Mouse (Mus musculus) G1E (cell line): Measurements from ENCODE around the gene Ccdc186. TPM values are rescaled to one million over a fixed set of nuclear protein-coding genes. Genes with fewer than 3 reads are reported as not detected.
A peak's percentile ranks its signal among the peaks of the same experiment; 100 is the strongest.
"Not testable (repeated sequence)": the region's sequence is repeated elsewhere in the genome, so short reads cannot be mapped to it uniquely, and the experiment has no call there.

ENCODE experiments used
- ATAC-seq: 2 replicates; pipeline ENCODE4 v1.8.0; 2016; ENCODE audit warnings: mild to moderate bottlenecking; ENCODE audit not compliant: insufficient number of reproducible peaks, poor library complexity, low FRiP score, severe bottlenecking; ENCODE audit errors: extremely low read depth
- DNase-seq: peaks from one replicate; pipeline ENCODE4 v3.0.0; 2012; ENCODE audit warnings: low spot score
- H3K27me3 ChIP-seq: 2 replicates; pipeline ENCODE4 v1.6.1; 2012; ENCODE audit warnings: mild to moderate bottlenecking, low read length, inconsistent platforms; ENCODE audit not compliant: insufficient read depth
- H3K36me3 ChIP-seq: replicated peaks from 2 replicates; pipeline ENCODE3; 2012; ENCODE audit warnings: mild to moderate bottlenecking, inconsistent platforms
- H3K4me1 ChIP-seq: 2 replicates; pipeline ENCODE4 v1.6.1; 2012; ENCODE audit warnings: low read depth, low read length, inconsistent platforms, mixed read lengths; ENCODE audit not compliant: insufficient read depth
- H3K4me3 ChIP-seq: 2 replicates; pipeline ENCODE4 v1.5.1; 2012; ENCODE audit warnings: low read depth, mild to moderate bottlenecking, inconsistent platforms, low read length, moderate library complexity, mixed read lengths
- H3K9me3 ChIP-seq: replicated peaks from 2 replicates; pipeline ENCODE4 v1.6.1; 2012; ENCODE audit warnings: inconsistent platforms
- CTCF ChIP-seq: IDR thresholded peaks from 2 replicates; pipeline ENCODE4 v1.5.1; 2012; ENCODE audit warnings: low read depth, low read length, inconsistent platforms, mixed read lengths
- GATA1 ChIP-seq: IDR thresholded peaks from 2 replicates; pipeline ENCODE4 v1.6.1; 2012; ENCODE audit warnings: borderline replicate concordance, low read length, inconsistent platforms, mixed read lengths
- GATA2 ChIP-seq: IDR thresholded peaks from 2 replicates; pipeline ENCODE4 v1.6.1; 2012; ENCODE audit warnings: low read depth, low read length, inconsistent platforms, borderline replicate concordance
- POLR2AphosphoS5 ChIP-seq: IDR thresholded peaks from 2 replicates; pipeline ENCODE4 v1.6.1; 2012; ENCODE audit warnings: low read depth, low read length, inconsistent platforms; ENCODE audit not compliant: insufficient replicate concordance
- TAL1 ChIP-seq: conservative IDR thresholded peaks from 2 replicates; pipeline ENCODE4 v1.6.1; 2012; ENCODE audit warnings: low read depth, low read length, inconsistent platforms, mixed read lengths
- polyA plus RNA-seq: library from polyadenylated mRNA; stranded (reverse); fragments of >175 nt; gene quantifications from 2 replicates; pipeline ENCODE4 v1.2.3, GENCODE M21; 2012
- total RNA-seq, 2 experiments: library from RNA; stranded (forward) in 1 of 2; stranded (reverse) in 1 of 2; fragments of 200-1000 nt in 1 of 2; fragments of >200 nt in 1 of 2; fragmentation: Nextera tagmentation in 1 of 2; gene quantifications; 2 replicates each; pipeline ENCODE4 v1.2.3; 2014 to 2017

The Ccdc186 gene
- total and polyA plus RNA-seq, 3 experiments = 3.0 to 319 (median 118) TPM

DNA sequence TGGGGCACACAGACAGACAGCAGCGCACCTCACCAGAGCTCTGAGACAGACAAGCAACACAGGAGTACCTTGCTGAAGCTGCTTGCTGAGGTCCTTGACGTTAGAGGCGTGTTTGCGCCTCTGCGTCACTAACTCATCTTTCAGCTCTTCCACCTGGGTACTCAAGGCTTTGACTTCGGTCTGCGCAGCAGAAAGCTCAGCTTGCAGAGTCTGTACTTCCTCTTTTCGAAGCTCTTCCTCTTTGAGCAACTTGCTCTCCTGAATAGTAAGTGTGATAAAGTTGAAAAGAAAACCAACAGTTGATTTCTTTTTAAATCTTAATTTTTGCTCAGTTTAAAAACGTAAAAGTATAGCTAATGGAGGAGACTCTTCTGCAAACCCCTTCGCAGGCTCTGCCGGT lies 24.6 kb downstream of the Ccdc186 start:
- H3K4me3 ChIP-seq = peak overlapping the region; percentile 59; the same call in 1 of the 2 replicates
- peaks cover 78% of the 10 kb centered on the region for H3K36me3 ChIP-seq
- no peak for TF ChIP-seq POLR2AphosphoS5
- no peak for TF ChIP-seq GATA1
- TF ChIP-seq CTCF = no peak
- no peak for TF ChIP-seq TAL1
- TF ChIP-seq GATA2 = no peak
- no peaks in the 10 kb centered on the region for H3K9me3 ChIP-seq
- H3K4me1 ChIP-seq = peaks cover 78% of the 10 kb centered on the region
- no peaks in the 10 kb centered on the region for H3K27me3 ChIP-seq
- DNase-seq (peak; percentile 51), ATAC-seq (no peak)

DNA sequence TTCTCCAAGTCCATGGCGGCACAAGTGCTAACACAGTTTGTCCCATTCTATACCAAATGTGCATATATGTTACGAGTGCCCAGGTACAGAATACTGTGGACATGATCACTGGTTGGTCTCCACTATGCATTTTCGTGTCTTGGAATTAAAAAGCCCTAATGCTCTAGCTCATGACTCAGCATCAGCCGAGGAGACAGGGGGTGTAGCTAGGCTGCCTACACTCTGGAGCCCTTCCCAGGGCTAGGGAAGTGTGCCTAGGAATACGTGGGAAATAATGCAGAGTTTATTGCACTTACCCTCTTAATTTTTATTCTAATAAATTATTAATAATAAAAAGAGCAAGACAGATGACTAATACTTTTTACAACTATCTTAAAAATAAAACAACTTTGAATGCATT lies 33.0 kb downstream of the Ccdc186 start:
- TF ChIP-seq GATA1 = no peak
- TF ChIP-seq CTCF = no peak
- no peak for TF ChIP-seq GATA2
- DNase-seq = no peak
- Histone ChIP-seq H3K4me1 (peaks cover 16% of the 10 kb centered on the region), H3K9me3 (no peaks in the 10 kb centered on the region), H3K4me3 (no peak overlapping the region), H3K27me3 (no peaks in the 10 kb centered on the region), H3K36me3 (peaks cover 92% of the 10 kb centered on the region)
- no peak for ATAC-seq

DNA sequence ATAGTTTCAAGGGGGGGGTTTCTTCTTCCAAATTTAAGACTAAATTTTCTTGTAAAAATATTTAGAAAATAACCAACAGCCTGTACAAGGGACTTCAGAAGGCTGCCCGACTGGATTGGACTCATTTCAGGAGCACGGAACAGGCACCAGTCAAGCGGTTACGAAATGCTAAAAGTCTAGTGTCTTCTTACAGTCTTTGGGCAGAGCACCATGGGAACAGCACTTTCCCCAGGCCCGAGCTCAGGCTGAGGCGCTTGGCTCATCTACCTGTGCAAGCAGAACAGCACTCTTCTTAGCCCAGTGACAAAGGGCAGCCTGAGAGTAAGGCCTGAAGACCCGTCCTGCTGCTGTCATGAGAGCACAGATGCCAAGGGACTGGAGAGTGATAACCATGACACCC lies 34.1 kb downstream of the Ccdc186 start:
- no peaks in the 10 kb centered on the region for H3K27me3 ChIP-seq
- peaks cover 93% of the 10 kb centered on the region for H3K36me3 ChIP-seq
- H3K9me3 ChIP-seq = no peaks in the 10 kb centered on the region
- TF ChIP-seq CTCF = no peak
- TF ChIP-seq GATA1 = no peak
- no peak for TF ChIP-seq POLR2AphosphoS5
- no peak for TF ChIP-seq TAL1
- TF ChIP-seq GATA2 = no peak
- peaks cover 13% of the 10 kb centered on the region for H3K4me1 ChIP-seq
- ATAC-seq (no peak), DNase-seq (no peak)
- no peak overlapping the region for H3K4me3 ChIP-seq

DNA sequence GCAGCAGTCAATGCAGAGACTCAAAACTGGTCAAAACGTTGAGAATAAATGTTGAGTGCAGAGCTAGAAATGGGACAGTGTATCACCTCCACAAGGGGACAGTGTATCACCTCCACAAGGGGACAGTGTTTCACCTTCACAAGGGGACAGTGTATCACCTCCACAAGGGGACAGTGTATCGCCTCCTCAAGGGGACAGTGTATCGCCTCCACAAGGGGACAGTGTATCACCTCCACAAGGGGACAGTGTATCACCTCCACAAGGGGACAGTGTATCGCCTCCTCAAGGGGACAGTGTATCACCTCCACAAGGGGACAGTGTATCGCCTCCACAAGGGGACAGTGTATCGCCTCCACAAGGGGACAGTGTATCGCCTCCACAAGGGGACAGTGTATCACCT lies 43.5 kb downstream of the Ccdc186 start:
- peaks cover 17% of the 10 kb centered on the region for H3K4me1 ChIP-seq
- not testable (repeated sequence) for ATAC-seq

DNA sequence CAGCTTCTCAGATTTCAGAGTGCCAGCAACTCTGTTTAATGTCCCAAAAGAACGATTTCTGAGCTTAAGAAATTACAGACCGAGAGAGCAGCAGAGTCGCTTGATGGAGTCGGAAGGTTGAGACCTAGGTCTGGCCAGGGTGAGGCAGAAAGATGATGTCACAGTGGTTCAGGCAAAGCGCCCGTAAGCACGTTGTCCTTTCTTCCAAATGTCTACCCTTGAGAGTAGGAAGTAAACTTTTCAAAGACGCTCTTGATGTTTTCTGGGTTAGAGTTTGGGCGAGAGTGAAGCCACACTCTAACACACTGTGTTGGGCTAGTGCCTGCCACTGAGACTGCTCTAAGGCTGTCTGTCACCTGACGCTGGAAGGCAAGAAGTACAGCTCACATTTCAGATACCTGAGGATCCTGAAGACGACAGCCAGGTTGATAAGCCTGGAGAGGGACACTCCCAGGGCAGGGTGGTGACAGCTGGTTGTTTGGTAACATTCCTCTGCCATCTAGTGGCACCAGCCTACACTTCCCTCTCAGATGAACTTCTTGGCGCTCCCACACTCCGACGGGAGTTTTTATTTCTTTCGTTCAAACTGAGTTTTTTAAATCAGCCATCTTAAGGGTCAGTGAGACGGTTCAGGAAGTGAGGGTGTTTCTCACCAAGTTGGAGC lies 45.1 kb downstream of the Ccdc186 start:
- no peak for TF ChIP-seq GATA2
- no peak for TF ChIP-seq POLR2AphosphoS5
- TF ChIP-seq TAL1 = no peak
- no peak for TF ChIP-seq GATA1
- H3K27me3 ChIP-seq = peaks cover 22% of the 10 kb centered on the region
- ATAC-seq (no peak), DNase-seq (peak; percentile 20)
- H3K36me3 ChIP-seq = peaks cover 4% of the 10 kb centered on the region
- peaks cover 13% of the 10 kb centered on the region for H3K4me1 ChIP-seq
- H3K4me3 ChIP-seq = no peak overlapping the region
- H3K9me3 ChIP-seq = no peaks in the 10 kb centered on the region

More for the DNA sequence above, 43.5 kb downstream of the Ccdc186 start:
- not testable (repeated sequence) for H3K9me3 ChIP-seq, DNase-seq, H3K4me3 ChIP-seq
- H3K36me3 ChIP-seq = peaks cover 16% of the 10 kb centered on the region
- peaks cover 16% of the 10 kb centered on the region for H3K27me3 ChIP-seq

DNA sequence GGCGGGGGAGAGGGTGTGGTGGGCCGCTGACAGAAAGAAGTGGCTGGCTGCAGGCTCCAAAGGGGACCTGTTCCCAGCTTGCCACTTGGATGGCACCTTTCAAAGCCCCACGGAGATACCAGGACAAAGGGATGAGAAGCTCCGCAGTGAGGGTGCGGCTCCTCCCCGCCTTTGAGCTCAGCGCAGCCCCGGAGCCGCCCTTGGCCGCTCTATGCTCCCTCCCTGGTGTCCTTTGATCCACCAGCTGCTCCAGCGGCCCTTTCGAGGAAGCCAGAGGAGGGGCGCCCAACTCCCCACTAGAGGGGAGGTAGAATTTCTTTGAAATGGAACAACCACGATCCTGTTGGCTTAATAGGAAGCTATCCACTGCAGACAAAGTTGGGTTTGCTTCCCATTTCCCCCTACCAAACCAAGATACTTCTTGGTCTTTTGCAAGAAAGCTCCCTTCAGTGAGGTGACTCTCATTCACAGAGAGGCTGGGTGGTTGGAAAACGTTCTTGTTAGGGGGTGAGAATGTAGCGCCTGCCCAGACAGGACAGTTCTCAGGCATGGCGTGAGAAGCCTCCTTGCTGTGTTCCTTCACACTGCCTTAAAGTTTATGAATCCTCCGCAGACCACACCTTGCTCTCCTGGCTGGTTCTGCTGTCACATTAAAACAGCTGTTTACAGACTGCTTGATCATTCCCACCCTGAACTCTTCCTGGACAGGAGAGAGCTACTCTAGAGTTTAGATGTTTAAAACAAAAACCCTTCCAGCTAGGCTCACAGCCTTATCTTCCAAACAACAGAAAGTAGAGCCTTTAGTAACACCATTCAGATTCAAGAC lies 45.9 kb downstream of the Ccdc186 start:
- no peaks in the 10 kb centered on the region for H3K9me3 ChIP-seq
- no peaks in the 10 kb centered on the region for H3K36me3 ChIP-seq
- ATAC-seq (no peak), DNase-seq (no peak)
- TF ChIP-seq GATA2 (no peak), POLR2AphosphoS5 (no peak), TAL1 (no peak), CTCF (no peak), GATA1 (no peak)
- H3K4me1 ChIP-seq = peaks cover 6% of the 10 kb centered on the region
- H3K27me3 ChIP-seq = peaks cover 22% of the 10 kb centered on the region
- no peak overlapping the region for H3K4me3 ChIP-seq
